Mouse (Mus musculus): ENCODE data around the gene Ptov1. TPM values are rescaled to one million over a fixed set of nuclear protein-coding genes. Genes with fewer than 3 reads are reported as not detected.

The Ptov1 gene
- polyA plus RNA-seq, 1 experiment from 2014 or later: 480 TPM

DNA sequence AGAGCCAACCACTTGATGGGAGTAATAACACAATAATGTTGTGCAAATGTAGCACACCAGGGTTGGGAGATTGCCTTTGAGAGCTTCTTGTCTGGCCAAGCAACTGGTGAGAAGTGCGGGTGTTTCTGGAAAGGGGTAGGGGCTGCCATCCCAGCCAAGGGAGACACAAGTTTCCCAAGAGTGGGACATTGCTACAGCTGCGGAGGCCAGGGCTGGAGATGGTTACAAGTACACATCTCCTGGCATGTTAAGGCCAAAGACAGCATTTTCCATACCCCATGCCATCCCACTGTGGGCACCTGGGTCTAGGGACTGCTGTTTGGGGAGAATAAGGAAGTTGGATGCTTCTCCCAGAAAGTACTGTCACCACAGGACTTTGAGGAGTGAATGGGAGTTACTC, 16.5 kb downstream of the Ptov1 start:
- Histone ChIP-seq H3K9me3 (ENCODE audit: control insufficient read depth, low read length) (no peaks in the 10 kb centered on the region), H3K9ac (replicated peaks; ENCODE audit: low read length) (no peak overlapping the region), H3K27me3 (ENCODE audit: control insufficient read depth, insufficient read depth, low read length) (no peaks in the 10 kb centered on the region), H3K36me3 (ENCODE audit: control insufficient read depth, insufficient read depth, low read length) (peaks cover 18% of the 10 kb centered on the region), H3K4me3 (replicated peaks; ENCODE audit: low read depth, low read length) (no peak overlapping the region), H3K27ac (replicated peaks; ENCODE audit: low read depth, low read length) (no peak overlapping the region), H3K4me1 (ENCODE audit: control insufficient read depth, insufficient read depth, low read length) (peaks cover 39% of the 10 kb centered on the region), H3K4me2 (ENCODE audit: low read length) (no peak overlapping the region)
- WGBS: 95% methylated on average over 2 of the region's 2 CpGs
- ATAC-seq (ENCODE audit: low FRiP score, low TSS enrichment) (no peak), DNase-seq (no peak)

DNA sequence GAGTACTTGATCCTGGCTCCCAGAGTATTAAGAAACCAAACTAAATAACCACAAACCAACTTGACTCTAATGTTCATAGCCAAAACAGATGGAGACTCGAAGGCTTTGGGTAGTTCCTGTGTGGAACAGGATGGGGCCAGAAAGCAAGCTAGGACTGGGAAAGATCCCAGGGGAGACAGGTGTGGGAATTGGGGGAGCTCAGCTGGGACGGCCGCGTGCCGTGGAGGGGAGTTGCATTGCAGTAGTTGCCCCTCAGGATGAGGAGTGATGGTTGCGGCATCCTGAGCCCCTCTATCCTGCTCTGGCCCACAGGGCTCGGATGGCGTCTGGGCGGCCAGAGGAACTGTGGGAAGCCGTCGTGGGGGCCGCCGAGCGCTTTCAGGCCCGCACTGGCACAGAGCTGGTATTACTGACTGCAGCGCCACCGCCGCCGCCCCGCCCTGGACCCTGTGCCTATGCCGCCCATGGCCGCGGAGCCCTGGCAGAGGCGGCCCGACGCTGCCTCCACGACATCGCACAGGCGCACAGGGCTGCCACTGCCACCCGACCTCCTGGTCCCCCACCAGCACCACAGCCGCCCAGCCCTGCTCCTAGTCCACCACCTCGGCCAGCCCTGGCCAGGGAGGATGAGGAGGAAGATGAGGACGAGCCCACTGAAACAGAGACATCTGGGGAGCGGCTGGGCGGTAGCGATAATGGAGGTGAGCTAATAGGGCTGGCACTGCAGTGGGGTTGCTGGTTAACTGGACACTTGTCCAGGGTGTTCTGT, 17.1 kb downstream of the Ptov1 start:
- Histone ChIP-seq H3K36me3 (ENCODE audit: control insufficient read depth, insufficient read depth, low read length) (peaks cover 18% of the 10 kb centered on the region), H3K9ac (replicated peaks; ENCODE audit: low read length) (no peak overlapping the region), H3K4me1 (ENCODE audit: control insufficient read depth, insufficient read depth, low read length) (peaks cover 40% of the 10 kb centered on the region), H3K4me2 (ENCODE audit: low read length) (no peak overlapping the region), H3K9me3 (ENCODE audit: control insufficient read depth, low read length) (no peaks in the 10 kb centered on the region), H3K27ac (replicated peaks; ENCODE audit: low read depth, low read length) (no peak overlapping the region), H3K4me3 (replicated peaks; ENCODE audit: low read depth, low read length) (no peak overlapping the region), H3K27me3 (ENCODE audit: control insufficient read depth, insufficient read depth, low read length) (no peaks in the 10 kb centered on the region)
- 92% methylated on average over 36 of the region's 36 CpGs for WGBS
- no peak for ATAC-seq (ENCODE audit: low FRiP score, low TSS enrichment)
- DNase-seq: no peak

DNA sequence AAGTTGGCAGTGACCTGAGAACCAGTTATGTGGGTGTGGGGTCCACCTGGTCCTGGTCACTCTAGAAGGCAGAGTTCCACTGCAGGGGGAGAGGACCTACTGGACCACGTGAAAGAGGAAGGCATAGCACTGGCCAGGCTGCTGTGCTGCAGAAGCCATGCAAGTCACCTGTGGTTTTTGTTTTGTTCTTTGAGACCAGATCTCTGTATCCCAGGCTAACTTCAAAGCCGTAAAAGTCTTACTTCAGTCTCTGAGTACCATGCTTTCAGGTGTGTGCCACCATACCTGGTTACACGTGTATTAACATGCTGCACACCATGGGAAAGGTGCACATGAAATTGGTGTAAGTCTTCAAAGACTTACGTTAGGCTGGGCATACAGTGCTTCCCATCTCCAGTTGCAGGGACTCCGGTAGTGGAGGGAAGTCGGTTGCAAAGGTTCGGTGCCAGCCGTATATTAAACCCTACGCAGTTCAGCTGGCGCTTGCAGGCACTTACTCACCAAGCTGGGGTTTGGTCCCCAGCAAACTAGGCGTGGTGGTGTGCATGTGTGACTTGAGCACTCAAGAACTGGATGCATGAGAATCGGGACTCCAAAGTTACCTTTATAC, 17.9 kb downstream of the Ptov1 start:
- DNase-seq (no peak), ATAC-seq (ENCODE audit: low FRiP score, low TSS enrichment) (no peak)
- H3K4me3 ChIP-seq (replicated peaks; ENCODE audit: low read depth, low read length): no peak overlapping the region
- H3K4me2 ChIP-seq (ENCODE audit: low read length): no peak overlapping the region
- WGBS: 94% methylated on average over 12 of the region's 12 CpGs
- no peaks in the 10 kb centered on the region for H3K9me3 ChIP-seq (ENCODE audit: control insufficient read depth, low read length)
- H3K9ac ChIP-seq (replicated peaks; ENCODE audit: low read length): no peak overlapping the region
- H3K36me3 ChIP-seq (ENCODE audit: control insufficient read depth, insufficient read depth, low read length): peaks cover 20% of the 10 kb centered on the region
- no peak overlapping the region for H3K27ac ChIP-seq (replicated peaks; ENCODE audit: low read depth, low read length)
- H3K27me3 ChIP-seq (ENCODE audit: control insufficient read depth, insufficient read depth, low read length): no peaks in the 10 kb centered on the region
- peaks cover 40% of the 10 kb centered on the region for H3K4me1 ChIP-seq (ENCODE audit: control insufficient read depth, insufficient read depth, low read length)

DNA sequence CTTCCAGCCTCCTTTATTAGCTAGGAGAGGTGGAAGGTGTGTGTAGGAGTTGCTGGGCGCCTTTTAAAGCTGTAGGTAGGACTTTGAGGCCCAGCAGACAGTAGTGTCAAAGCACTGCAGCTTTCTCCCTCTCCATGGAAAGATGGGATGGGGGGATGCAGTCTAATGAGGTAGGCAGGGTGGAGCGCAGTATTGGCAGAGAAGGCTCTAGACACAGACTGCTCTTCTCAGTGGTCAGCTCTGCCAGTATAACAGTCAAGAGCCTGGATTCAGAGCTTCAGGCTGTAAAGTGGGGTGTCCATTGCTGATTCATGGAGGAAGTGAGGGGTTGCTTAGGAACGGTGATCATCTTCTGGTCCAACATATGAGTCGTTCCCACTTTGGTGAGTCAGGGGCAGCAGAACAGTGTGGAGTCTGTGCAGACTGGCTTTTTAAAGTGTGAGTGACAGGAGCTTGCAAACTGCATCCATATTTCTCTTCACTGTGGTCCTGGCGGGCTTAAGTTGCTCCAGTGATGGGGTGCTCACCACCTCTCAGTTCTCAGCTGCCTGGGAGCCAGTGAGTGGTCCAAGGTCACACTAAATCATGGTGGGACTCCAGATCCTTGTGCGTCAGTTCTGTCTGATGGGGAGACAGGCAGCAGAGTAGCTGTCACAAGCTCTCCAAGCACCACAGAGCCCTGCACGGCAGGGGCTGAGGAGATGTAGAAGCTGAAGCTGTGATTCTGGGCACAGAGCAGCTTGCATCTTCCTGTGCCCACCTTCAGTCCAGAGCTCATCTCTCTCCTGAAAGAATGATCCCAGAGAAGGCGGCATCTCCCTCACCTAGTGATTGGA, 18.6 kb downstream of the Ptov1 start:
- Histone ChIP-seq H3K4me2 (ENCODE audit: low read length) (peak overlapping the region; percentile 83), H3K4me1 (ENCODE audit: control insufficient read depth, insufficient read depth, low read length) (peaks cover 35% of the 10 kb centered on the region), H3K36me3 (ENCODE audit: control insufficient read depth, insufficient read depth, low read length) (peaks cover 27% of the 10 kb centered on the region), H3K27me3 (ENCODE audit: control insufficient read depth, insufficient read depth, low read length) (no peaks in the 10 kb centered on the region), H3K27ac (replicated peaks; ENCODE audit: low read depth, low read length) (peak overlapping the region; percentile 98; the same call in 1 of the 2 replicates), H3K9ac (replicated peaks; ENCODE audit: low read length) (peak overlapping the region; percentile 68), H3K9me3 (ENCODE audit: control insufficient read depth, low read length) (no peaks in the 10 kb centered on the region), H3K4me3 (replicated peaks; ENCODE audit: low read depth, low read length) (peak overlapping the region; percentile 81)
- ATAC-seq (ENCODE audit: low FRiP score, low TSS enrichment) (no peak), DNase-seq (no peak)
- WGBS: 80% methylated on average over 8 of the region's 8 CpGs

DNA sequence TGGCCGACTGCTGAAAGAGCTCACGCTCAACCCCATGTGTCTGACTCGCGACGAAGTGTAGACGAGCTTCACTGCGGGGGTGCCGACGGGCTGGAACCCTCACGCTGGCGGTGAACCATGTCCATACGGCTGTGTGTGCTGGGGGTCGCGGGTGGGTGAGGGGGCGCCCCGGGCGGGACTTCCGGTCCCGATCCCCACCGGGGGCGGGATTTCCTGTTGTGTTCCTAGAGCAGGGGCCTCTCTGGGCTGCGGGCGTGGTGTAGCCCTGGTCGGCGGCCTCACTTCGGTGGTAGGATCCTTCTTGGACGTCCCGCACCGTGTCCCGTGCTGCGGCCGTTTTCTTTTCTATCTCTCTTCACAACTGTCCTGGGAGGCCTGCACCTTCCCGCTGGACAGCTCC, 19.4 kb downstream of the Ptov1 start:
- H3K4me1 ChIP-seq (ENCODE audit: control insufficient read depth, insufficient read depth, low read length): peaks cover 33% of the 10 kb centered on the region
- under 1% methylated on average over 33 of the region's 33 CpGs for WGBS
- DNase-seq: peak; percentile 89

DNA sequence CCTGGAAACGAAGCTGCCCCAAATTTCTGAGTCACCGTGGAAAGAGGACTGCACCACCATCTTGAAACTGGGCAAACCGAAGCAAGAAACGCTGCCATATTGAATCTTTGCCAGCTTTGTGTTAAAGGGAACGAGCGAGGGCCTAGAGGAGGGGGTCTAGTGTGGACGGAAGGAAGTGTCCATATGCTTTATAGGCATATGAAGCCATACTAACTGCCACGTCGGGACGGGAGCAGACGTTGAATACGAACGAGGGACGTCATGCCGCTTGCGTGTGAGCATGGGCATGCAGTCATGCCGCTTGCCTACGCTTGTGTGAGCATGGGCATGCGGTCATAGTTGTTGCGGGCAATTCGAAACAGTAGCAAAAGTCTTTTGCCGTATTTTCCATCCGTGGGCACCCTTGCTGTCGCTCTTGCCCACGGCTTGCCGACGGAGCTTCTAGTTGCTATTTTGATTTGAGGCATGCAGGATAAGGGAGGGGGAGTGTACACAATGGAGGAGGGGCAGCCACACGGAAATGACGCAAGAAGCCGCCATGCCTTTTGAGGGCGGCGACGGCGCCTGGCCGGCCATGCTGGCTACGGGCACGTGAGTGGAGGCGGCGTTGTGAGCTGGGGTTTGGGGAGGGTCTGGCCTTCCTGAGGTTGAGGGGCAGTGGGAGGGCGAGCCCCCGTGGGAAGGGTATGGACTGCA, 20.0 kb downstream of the Ptov1 start:
- ATAC-seq (ENCODE audit: low FRiP score, low TSS enrichment) (peak; percentile 79), DNase-seq (peak; percentile 96)
- no peaks in the 10 kb centered on the region for H3K9me3 ChIP-seq (ENCODE audit: control insufficient read depth, low read length)
- peak overlapping the region; percentile 98 for H3K27ac ChIP-seq (replicated peaks; ENCODE audit: low read depth, low read length)
- under 1% methylated on average over 41 of the region's 41 CpGs for WGBS
- H3K4me2 ChIP-seq (ENCODE audit: low read length): peak overlapping the region; percentile 83
- no peaks in the 10 kb centered on the region for H3K27me3 ChIP-seq (ENCODE audit: control insufficient read depth, insufficient read depth, low read length)
- peak overlapping the region; percentile 68 for H3K9ac ChIP-seq (replicated peaks; ENCODE audit: low read length)
- peak overlapping the region; percentile 81 for H3K4me3 ChIP-seq (replicated peaks; ENCODE audit: low read depth, low read length)
- peaks cover 42% of the 10 kb centered on the region for H3K36me3 ChIP-seq (ENCODE audit: control insufficient read depth, insufficient read depth, low read length)
- H3K4me1 ChIP-seq (ENCODE audit: control insufficient read depth, insufficient read depth, low read length): peaks cover 27% of the 10 kb centered on the region

More for the DNA sequence above, 19.4 kb downstream of the Ptov1 start:
- Histone ChIP-seq H3K4me3 (replicated peaks; ENCODE audit: low read depth, low read length) (peak overlapping the region; percentile 81), H3K36me3 (ENCODE audit: control insufficient read depth, insufficient read depth, low read length) (peaks cover 36% of the 10 kb centered on the region), H3K9ac (replicated peaks; ENCODE audit: low read length) (peak overlapping the region; percentile 68), H3K9me3 (ENCODE audit: control insufficient read depth, low read length) (no peaks in the 10 kb centered on the region), H3K27ac (replicated peaks; ENCODE audit: low read depth, low read length) (peak overlapping the region; percentile 98), H3K4me2 (ENCODE audit: low read length) (peak overlapping the region; percentile 83), H3K27me3 (ENCODE audit: control insufficient read depth, insufficient read depth, low read length) (no peaks in the 10 kb centered on the region)
- peak; percentile 41 for ATAC-seq (ENCODE audit: low FRiP score, low TSS enrichment)

DNA sequence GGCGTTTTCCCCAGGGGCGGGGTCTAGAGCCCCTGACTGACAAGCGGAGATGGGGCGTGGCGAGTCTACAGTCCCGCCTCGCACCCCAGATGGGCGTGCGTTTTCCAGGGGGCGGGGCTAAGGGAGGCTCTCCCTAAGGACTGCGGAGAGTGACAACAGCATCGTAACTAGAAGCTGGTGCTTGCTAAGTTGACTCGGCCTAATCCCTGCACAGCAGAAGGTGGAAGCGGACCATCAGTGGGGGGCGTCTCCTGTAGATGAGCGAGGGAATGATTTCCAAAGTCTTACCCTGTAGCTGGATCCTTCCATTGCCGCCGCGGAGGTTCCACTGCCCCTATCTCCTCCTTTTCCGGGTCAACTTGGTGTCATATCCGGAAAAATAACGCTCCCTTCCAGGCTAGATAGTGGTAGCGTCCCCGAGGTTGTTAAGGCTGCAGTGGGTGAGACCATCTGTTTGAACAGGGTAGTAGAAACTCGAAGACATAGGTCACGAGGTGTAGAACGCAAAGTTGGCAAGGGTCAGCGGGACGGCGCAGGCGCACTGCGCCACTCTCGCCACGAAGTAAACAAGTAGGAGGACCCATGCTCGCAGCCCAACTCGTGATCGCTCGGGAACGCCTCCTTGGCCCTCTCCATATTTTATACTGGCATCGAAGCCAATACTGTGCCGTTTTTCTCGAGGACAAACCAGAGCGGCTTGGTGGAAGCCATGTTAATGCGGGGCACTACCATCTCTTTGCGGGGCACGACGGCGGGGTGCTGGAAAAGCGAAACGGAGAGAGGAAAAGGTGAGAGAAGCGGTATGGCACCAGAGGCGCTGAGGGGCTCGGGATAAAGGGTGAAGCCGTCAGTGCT, 20.8 kb downstream of the Ptov1 start, which contains the start of the genes Akt1s1 and Tbc1d17:
TSS of gene Akt1s1 (plus strand) at position 431 of the 855 bp plus-strand sequence.
TSS of gene Tbc1d17 (minus strand) at position 519 of the 855 bp plus-strand sequence.
- peak within 1 kb of the TSS; percentile 68 for H3K9ac ChIP-seq (replicated peaks; ENCODE audit: low read length)
- under 1% methylated on average over 54 of the region's 54 CpGs for WGBS
- H3K4me1 ChIP-seq (ENCODE audit: control insufficient read depth, insufficient read depth, low read length): peaks cover 22% of the 10 kb centered on the region
- no peaks in the 10 kb centered on the region for H3K27me3 ChIP-seq (ENCODE audit: control insufficient read depth, insufficient read depth, low read length)
- peaks cover 48% of the 10 kb centered on the region for H3K36me3 ChIP-seq (ENCODE audit: control insufficient read depth, insufficient read depth, low read length)
- H3K4me2 ChIP-seq (ENCODE audit: low read length): peak within 1 kb of the TSS; percentile 83
- peak; percentile 87 for ATAC-seq (ENCODE audit: low FRiP score, low TSS enrichment)
- DNase-seq: peak; percentile 99
- no peaks in the 10 kb centered on the region for H3K9me3 ChIP-seq (ENCODE audit: control insufficient read depth, low read length)
- H3K4me3 ChIP-seq (replicated peaks; ENCODE audit: low read depth, low read length): peak within 1 kb of the TSS; percentile 81
- H3K27ac ChIP-seq (replicated peaks; ENCODE audit: low read depth, low read length): peak within 1 kb of the TSS; percentile 98
